Mouse (Mus musculus): ENCODE results near the gene Ankrd13a.
A peak's percentile ranks its signal among the peaks of the same experiment; 100 is the strongest.

Gene Ankrd13a

DNA sequence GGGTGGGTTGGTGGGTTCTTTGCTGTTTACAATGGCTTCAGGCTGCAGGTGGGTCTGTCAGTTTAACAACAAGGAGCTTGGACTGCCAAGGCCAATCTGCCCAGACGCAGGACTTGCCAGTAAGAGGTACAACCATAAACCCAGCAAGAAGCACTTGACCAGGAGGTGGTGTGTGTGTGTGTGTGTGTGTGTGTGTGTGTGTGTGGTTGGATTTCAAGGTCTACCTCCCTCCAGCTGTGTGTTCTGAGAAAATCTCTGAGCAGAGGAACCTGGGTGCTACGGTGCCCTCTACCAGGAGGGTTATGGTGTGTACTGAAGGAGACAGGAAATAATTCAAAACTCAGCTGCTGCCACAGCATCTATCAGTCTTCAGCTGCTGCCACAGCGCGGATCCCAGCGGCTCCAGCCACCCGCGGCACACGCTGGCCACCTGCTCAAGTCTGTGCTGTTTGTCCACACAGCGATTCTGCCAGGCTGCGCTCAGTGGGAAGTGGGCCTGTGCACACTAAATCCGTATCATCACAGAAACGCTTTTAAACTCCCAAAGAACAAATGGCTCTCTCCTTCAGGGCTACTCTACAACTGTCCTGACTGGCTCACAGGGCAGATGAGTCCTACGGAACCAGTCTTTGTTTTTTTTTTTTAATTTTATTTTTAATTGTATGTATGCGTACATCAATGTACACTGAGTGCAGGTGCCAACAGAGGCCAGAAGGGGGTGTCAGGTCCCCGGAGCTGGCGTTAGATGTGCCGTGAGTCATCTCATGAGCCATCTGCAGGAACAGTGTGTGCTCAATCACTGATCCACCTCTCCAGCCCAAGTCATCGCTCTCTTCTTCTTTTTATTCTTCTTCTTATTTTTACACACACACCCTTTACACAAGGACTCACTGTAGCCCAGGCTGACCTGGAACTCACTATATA, 9.4 kb upstream of the Ankrd13a start:
- no peak for DNase-seq (ENCODE audit: extremely low spot score, low read depth, low spot score)

DNA sequence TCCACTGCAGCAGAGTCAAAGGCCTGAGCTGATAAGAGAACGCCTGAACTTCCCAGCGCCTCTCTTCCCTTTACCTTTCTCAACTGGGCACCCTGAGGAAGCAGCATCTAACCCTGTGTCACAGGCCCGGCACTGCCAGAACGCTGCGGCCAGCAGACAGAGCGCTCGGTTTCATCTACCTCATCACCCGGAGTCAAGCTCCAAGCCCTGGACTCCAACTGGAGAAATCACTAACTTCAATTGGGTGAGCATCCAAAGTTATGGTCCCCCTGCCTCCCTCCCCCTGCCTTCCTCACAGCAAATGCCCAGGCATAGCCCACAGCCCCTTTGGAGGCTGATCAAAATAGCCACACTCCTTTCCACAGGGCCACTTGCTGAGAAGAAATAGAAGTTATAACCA, 7.8 kb upstream of the Ankrd13a start:
- DNase-seq (ENCODE audit: extremely low spot score, low read depth, low spot score), result no peak

DNA sequence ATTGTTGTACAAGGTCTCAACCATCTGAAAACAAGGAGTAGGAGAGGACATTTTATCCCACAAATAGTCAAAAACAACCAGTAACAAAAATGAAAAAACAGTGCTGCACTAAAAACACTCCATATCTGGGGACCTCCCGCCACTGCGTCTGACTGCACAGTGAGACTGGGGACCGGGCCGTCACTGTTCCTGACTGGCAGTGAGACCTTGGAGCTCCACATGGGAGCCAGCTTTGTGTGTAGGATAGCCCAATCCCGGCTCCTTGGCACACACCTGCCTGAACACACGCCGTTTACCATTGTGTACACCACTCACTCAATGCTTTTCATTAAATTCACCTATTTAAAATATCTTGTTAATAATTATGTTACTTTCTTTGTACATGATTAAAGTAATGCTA, 7.3 kb upstream of the Ankrd13a start:
- DNase-seq (ENCODE audit: extremely low spot score, low read depth, low spot score), result no peak

DNA sequence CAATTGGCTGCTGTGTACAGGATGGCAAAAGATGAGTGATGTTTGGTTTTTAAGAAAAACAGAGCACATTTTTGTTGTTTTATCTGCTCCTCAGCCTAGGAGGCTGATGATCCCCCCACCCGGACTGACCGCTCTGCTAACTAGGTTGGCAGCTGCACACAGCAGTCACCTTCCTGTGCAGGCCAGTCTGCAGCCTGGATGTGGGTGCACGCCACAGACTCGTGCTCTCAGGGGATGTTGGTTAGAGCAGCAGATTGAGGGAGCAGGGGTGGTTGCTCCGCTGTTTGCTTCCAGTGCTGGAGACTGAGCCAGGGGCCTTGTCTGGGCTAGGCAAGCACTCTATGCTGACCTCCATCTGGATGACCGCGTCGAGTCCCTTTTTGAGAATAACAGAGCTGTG, 4.7 kb upstream of the Ankrd13a start:
- no peak for DNase-seq (ENCODE audit: extremely low spot score, low read depth, low spot score)

- no peak for DNase-seq (ENCODE audit: extremely low spot score, low read depth, low spot score)
Observed at GRCm38 (mm10) chr5:114771796-114772195, 2.7 kb upstream of the Ankrd13a start.

GRCm38 (mm10) chr5:114772456-114773203, 1.8 kb upstream of the Ankrd13a start:
- DNase-seq (ENCODE audit: extremely low spot score, low read depth, low spot score), result no peak

- peak; percentile 73 for DNase-seq (ENCODE audit: extremely low spot score, low read depth, low spot score)
Observed at GRCm38 (mm10) chr5:114773211-114773710, 1.2 kb upstream of the Ankrd13a start.

DNA sequence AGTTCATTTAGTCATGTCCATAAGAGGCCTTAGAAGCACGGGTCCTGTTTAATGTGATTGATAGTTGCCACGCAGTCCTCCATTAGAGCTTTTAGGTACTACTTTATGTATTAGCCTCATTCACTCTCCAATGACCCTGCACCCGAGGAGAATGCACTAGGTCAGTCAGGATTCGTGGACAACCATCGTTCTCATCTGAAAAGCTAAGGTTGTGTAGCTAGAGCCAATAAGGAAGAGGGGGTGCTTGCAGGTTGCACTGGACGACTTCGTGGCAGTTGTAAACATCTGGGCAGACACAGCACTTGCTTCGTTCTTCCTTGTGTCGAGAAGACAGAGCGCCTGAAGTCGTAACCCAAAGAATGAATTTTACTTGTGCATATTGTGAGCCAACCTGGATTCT, 697 bp upstream of the Ankrd13a start:
- DNase-seq (ENCODE audit: extremely low spot score, low read depth, low spot score), result no peak

DNA sequence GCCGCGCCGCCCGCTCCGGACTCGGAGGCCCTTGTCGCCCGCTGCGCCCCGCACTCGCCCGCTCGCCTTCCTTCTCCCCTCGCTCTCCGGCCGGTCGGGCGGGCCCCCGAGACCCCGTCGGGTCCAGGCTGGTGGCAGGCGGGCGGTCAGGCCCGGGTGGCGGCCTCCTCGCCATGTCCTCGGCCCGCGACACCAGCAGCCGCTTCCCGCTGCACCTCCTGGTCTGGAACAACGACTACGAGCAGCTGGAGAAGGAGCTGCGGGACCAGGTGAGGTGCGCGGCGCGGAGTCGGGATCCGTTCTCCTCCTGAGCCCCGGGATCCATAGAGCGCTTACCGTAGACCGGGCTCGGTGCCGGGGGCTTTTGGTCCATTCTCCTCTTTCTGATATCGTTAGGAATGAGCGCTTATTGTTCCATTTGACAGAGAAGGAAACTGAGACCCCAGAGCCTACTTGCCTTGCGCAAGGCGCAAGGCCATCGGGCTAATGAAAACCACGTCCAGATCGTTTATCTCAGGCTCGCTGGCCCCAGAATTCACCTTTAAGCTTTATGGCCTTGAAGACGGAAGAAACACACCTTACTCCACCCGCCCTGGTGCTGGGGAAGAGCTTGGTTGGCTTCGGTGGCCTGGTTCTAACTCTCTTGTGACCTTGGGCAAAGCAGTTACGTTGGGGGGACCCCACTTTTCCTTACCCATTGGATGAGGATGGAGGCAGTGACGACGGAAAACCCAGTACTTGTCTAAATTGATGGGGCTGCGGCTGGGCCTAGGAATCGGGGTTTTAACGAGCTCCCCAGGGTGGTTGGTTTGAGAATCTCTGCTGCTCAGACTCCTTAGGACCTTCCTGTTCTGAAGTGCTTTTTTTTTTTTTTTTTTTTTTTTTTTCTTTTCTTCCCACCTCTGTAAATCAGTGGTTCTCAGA, 841 bp downstream of the Ankrd13a start, which contains the start of gene Git2:
TSS of gene Git2 (minus strand) at position 462 of the 924 bp plus-strand sequence.
- DNase-seq (ENCODE audit: extremely low spot score, low read depth, low spot score), result no peak

DNA sequence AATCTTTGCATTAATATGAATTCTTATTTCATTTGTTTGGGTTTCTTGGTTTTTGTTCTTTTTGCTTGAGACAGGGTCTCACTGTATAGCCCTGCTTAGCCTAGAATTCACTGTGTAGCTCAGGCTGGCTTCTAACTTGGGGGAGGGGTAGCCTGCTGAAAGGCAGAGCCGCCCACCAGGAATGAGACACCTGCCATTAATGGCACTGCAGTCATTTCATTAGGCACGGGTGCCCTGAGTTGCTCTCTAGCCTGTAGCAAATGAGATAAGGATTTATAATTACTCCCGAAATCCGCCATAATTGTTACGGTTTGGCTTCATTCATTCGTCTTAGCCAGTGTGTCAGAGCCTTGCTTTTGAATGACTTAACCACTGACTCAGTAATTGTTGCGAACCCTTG, 1.7 kb downstream of the Ankrd13a start:
- no peak for DNase-seq (ENCODE audit: extremely low spot score, low read depth, low spot score)

- no peak for DNase-seq (ENCODE audit: extremely low spot score, low read depth, low spot score)
Observed at GRCm38 (mm10) chr5:114779956-114780489, 5.5 kb downstream of the Ankrd13a start.

- no peak for DNase-seq (ENCODE audit: extremely low spot score, low read depth, low spot score)
Observed at GRCm38 (mm10) chr5:114780912-114781311, 6.4 kb downstream of the Ankrd13a start.

- DNase-seq (ENCODE audit: extremely low spot score, low read depth, low spot score), result no peak
Observed at GRCm38 (mm10) chr5:114782991-114783390, 8.5 kb downstream of the Ankrd13a start.

GRCm38 (mm10) chr5:114783405-114784163, 9.1 kb downstream of the Ankrd13a start:
- no peak for DNase-seq (ENCODE audit: extremely low spot score, low read depth, low spot score)

GRCm38 (mm10) chr5:114784622-114785165, 10.2 kb downstream of the Ankrd13a start:
- no peak for DNase-seq (ENCODE audit: extremely low spot score, low read depth, low spot score)

DNA sequence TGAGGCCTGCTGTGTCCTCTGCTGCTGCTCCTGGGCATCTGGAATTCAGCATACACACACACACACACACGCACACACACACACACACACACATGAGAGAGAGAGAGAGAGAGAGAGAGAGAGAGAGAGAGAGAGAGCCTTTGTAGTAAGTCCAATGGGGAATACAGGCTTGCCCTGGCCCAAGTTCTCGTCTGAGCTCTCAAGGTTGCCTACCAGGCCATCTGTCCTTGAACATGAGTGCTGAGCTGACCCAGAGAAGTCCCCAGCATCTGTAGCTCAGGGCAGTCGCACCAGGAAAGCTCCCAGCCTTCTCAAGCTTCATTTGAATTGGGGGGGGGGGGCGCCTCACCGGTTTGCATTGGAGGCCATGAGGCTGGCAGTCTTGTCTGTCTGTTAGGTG, 10.7 kb downstream of the Ankrd13a start:
- DNase-seq (ENCODE audit: extremely low spot score, low read depth, low spot score), result no peak

DNA sequence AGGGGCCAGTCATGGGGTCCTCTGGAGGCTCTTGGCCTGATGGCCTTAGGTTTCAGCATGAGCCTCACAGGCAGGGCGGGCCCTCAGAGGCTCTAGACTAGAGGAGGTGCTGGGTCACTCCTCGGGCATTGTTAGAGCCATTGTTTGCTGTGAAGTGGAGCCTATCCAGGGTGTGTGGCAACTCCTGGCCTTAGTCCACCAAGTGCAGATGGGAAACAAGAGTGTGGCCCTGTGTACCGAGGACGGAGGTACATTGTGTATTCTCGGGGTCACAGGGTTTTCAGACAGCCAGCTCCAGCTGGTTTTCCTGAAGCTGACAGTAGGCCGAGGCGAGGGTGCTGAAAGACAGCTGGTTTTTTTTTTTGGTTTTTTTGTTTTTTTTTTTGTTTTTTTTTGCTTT, 18.8 kb downstream of the Ankrd13a start:
- no peak for DNase-seq (ENCODE audit: extremely low spot score, low read depth, low spot score)

DNA sequence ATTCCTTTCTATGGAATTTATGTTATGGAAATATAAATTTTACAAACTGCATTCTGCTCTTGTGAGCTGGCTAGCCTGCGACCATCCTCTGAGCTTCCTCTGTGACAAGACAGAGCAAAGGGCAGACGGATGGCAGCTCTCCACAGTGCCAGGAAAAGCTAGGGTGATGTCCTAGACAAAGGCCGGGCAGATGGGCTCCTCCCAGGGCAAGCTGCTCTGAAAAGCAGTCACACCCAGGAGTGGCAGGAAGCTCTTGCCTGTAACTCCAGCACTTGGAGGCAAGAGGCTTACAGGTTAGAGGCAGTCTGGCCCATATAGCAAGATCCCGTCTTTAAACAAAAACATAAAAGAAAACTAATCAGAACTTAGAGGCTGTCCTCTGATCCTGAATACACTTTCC, 20.1 kb downstream of the Ankrd13a start:
- DNase-seq (ENCODE audit: extremely low spot score, low read depth, low spot score), result no peak

DNA sequence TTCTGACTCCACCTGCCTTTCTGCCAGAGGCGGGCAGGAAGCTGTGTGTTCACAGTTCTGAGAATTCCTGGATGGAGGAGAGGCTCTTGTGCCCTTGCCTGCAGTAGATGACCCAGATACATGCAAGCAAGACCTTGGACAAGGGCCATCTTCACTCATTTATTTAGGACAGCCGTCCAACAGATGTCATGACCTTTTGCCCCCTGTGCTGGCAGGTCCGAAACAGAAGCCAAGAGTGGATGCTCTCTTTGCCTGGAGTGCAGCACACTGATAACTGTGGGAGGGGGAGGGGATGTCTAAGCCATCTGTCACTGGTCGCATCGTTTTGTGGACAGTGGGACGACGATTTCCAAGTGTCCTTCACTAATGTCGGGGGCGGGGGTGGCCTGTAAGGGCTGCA, 20.8 kb downstream of the Ankrd13a start:
- DNase-seq (ENCODE audit: extremely low spot score, low read depth, low spot score), result no peak
